Mouse (Mus musculus) spleen, adult 12 weeks (tissue): ENCODE measurements around the gene Ncaph2.
A peak's percentile ranks its signal among the peaks of the same experiment; 100 is the strongest.

Experiments used
- DNase-seq: peaks from one replicate; pipeline ENCODE4 v3.0.0; 2022; ENCODE audit warnings: low spot score

Gene Ncaph2

GRCm38 (mm10) chr15:89355241-89356187 is at the start of gene Ncaph2, which contains the start of gene Lmf2:
Gene Ncaph2, plus strand, starts transcription at chr15:89355719.
Gene Lmf2, minus strand, starts transcription at chr15:89355659.
- peak; percentile 94 for DNase-seq

- DNase-seq, result no peak
Measured at GRCm38 (mm10) chr15:89305966-89306365, 49.6 kb upstream of the Ncaph2 start.

GRCm38 (mm10) chr15:89307461-89307860 is 48.1 kb upstream of the Ncaph2 start:
- no peak for DNase-seq

DNA sequence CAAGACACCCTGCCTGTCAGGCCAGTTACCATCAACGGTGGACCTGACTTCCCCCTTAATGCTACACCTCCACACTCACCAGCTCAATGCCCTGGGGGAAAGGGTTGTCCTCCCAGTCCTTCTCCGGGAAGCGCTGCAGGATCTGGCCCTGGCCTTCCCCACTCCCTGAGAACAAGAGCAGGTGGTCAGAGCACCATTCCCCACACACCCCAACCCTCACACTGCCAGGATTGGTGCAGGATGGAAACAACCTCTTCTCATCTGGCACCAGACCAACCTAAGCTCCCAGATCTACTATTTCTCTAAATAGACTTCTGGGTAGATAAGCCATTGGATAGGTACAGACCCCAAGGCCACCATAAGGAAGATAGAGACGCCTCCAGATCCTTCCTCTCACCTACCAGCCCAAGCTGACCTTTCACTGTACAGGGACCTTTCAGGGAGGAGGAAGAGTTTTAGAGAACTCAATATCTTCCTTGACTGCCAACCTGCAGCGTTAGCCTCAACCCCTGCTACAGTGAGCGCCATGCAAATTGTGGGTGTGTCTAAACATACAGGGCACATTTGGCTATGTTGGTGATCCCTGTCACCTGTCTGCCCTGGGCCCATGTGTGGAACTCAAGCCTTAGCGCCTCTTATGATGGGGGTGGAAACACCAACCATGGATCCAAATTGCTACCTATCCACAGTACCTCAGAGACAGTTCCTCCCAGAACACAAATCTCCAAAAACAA is 46.9 kb upstream of the Ncaph2 start:
- no peak for DNase-seq

DNA sequence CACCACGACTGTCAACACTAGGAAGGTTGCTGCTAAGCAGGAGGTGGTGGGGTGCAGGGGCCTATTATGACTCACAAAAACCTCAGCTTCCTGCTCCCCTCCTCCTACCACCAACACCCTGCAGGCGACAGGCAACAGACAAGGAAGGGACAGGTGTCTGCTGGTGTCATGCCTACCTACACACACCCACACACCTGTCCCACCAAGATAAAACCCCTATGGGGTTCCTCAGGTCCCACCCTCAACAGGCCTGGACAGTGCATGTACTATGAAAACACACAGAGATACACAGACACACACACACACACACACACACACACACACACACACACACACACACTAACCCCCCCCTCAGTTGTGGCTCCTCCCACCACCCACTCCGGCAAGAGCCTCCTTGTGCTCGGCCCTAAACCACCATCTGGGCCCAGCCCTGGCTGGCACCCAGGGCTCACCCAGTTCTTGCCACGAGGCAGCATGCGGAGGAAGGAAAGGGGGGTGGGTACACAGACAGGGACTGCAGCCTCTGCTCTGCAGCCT is 45.5 kb upstream of the Ncaph2 start:
- DNase-seq, result peak; percentile 33

DNA sequence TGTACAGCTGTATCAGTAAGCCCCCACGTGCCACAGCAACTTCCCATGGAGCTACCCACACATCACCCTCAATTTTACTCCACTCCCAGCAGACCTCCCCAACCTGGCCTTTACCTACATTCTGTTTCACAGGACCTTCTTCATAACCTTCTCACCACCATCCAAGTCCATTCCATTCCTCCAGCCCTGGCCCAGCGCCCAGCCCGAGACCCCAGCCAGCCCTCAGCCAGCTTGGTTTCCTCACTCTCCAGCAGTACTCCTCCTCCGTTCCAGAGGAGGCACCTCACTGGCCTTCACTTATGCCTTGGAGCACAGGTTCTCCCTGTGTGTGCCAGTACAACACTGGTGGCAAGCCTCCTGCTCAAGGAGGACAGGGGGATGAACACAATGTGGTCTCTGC is 42.2 kb upstream of the Ncaph2 start:
- DNase-seq, result no peak

DNA sequence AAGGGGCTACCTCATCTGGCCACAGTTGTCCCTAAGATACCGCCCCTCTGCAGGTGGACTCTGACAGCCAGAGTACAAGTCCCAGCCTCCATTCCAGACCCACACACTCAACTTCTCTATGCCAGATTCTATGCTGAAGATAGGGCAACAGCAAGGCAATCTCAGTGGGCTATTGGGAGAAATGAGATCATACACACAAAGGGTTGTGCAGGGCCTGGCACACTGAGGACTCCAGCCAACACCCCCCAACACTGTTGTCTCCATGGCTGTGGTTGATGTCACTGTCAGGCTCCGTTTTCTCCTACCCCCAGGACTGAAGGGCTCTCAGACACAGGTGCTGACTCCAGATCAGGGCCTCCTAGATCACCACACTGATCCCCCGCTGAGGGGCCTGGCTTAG is 41.4 kb upstream of the Ncaph2 start:
- DNase-seq, result no peak

GRCm38 (mm10) chr15:89314511-89315189 is 40.9 kb upstream of the Ncaph2 start:
- peak; percentile 24 for DNase-seq

- peak; percentile 97 for DNase-seq
Measured at GRCm38 (mm10) chr15:89315190-89315731, 40.3 kb upstream of the Ncaph2 start, which contains the start of gene Sbf1. Gene Sbf1, minus strand, starts transcription at chr15:89315311.

- DNase-seq, result no peak
Measured at GRCm38 (mm10) chr15:89316146-89316545, 39.4 kb upstream of the Ncaph2 start.

DNA sequence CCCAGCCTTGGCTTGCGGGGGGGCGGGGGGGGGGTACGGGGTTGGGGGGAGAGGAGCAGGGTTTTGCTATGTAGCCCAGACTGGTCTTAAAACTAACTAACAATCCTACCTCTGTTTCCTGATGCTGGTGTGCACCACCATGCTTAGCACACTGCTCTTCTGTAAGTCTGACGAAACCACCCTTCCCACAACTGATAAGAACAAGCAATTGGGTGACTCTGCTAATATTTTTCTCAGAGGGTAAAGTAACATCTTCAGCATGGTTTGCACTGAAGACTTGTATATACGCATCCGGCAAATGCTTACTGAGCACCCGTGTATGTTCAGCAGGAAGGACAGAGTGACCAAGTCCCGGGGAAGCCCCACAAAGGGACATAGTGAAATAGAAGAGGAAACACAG is 34.3 kb upstream of the Ncaph2 start:
- DNase-seq, result no peak

- no peak for DNase-seq
Measured at GRCm38 (mm10) chr15:89322670-89323522, 32.6 kb upstream of the Ncaph2 start, which contains the start of gene Adm2. Gene Adm2, plus strand, starts transcription at chr15:89322720.

GRCm38 (mm10) chr15:89323656-89324055 is 31.9 kb upstream of the Ncaph2 start:
- no peak for DNase-seq

GRCm38 (mm10) chr15:89326441-89326840 is 29.1 kb upstream of the Ncaph2 start:
- DNase-seq, result no peak

DNA sequence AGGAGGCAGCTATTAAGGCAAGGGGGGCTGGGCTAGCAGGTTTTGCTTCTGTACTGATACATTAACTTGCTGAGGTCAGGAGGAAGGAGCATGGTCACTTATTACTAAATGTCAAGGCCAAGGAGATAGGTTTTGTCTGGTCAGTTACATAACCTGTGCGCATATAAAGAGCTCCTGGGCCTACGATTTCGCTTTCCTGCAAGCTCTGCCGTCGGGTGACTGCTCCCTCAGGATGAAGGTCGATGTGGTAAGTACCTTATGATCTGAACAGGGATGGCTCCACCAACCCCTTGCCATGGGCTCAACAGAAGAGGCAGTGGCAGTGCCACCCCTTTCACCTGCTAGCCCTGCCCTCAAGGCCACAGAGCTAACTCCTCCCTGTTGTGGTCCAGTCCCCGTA is 21.2 kb upstream of the Ncaph2 start, which contains the start of gene Miox:
Gene Miox (plus strand): TSS at position 128 of the 400 bp plus-strand sequence.
- no peak for DNase-seq

GRCm38 (mm10) chr15:89334774-89335537 is 20.6 kb upstream of the Ncaph2 start:
- DNase-seq, result no peak

GRCm38 (mm10) chr15:89336422-89336821 is 19.1 kb upstream of the Ncaph2 start:
- DNase-seq, result no peak

DNA sequence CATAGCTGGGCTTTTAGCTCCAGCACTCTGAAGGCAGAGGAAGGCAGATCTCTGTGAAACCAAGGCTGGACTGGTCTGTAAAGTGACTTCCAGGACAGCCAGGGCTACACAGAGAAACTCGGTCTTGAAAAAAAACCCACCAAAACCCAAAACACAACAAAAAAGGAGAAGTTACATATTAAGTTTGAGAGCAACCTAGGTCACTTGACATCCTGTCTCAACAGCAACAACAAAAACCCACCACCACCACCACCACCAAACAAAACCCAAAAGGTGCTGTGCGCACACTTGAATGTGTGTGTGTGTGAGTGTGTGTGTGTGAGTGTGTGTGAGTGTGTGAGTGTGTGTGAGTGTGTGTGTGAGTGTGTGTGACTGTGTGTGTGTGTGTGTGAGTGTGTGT is 15.8 kb upstream of the Ncaph2 start:
- no peak for DNase-seq

- no peak for DNase-seq
Measured at GRCm38 (mm10) chr15:89340136-89340535, 15.4 kb upstream of the Ncaph2 start.

- no peak for DNase-seq
Measured at GRCm38 (mm10) chr15:89341678-89342077, 13.8 kb upstream of the Ncaph2 start.
